Mouse (Mus musculus) small intestine, adult 2 months (tissue): ENCODE measurements around the gene Sh3tc1.

Source experiments
- CTCF ChIP-seq: fragments of 200-500 bp; IDR thresholded peaks from 2 replicates; pipeline ENCODE4 v1.5.1; 2012; ENCODE audit warnings: low read depth, mild to moderate bottlenecking, control low read depth, inconsistent platforms, low read length, moderate library complexity, mixed read lengths; ENCODE audit not compliant: insufficient replicate concordance, insufficient read length; ENCODE audit errors: extremely low read depth
- POLR2A ChIP-seq: fragments of 200-500 bp; IDR thresholded peaks from 2 replicates; pipeline ENCODE4 v1.6.1; 2012; ENCODE audit warnings: low read depth, mild to moderate bottlenecking, control low read depth, inconsistent platforms, low read length, moderate library complexity

DNA sequence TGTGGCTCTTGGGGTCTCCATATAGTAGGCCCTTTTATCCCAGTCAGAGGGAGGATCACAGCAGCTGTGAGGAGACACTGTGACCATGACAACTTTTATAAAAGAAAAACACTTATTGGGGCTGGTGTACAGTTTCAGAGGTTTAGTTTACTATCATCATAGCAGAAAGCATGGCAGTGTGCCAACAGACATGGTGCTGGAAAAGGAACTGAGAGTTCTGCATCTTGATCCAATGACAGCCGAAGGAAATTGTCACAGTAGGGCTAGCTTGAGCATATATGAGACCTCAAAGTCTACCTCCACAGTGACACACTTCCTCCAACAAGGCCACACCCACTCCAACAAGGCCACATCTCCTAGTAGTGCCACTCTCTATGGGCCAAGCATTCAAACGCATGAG, 50.9 kb downstream of the Sh3tc1 start:
- TF ChIP-seq POLR2A: no peak
- TF ChIP-seq CTCF: no peak
